Mouse (Mus musculus): ENCODE measurements around the gene Ece1. TPM values are rescaled to one million over a fixed set of nuclear protein-coding genes. Genes with fewer than 3 reads are reported as not detected.

Ece1 gene
- total and polyA plus RNA-seq, 3 experiments, result under 0.01 to 0.02 TPM; not detected in 1

- no peaks in the 10 kb centered on the region for H3K4me1 ChIP-seq (ENCODE audit: insufficient read depth, low read depth, low read length)
- H3K27me3 ChIP-seq (ENCODE audit: insufficient read depth, low read length), result peaks cover 29% of the 10 kb centered on the region; the same call in 1 of the 2 replicates
- no peak overlapping the region for H3K4me3 ChIP-seq (ENCODE audit: low read depth, low read length)
- no peaks in the 10 kb centered on the region for H3K9me3 ChIP-seq (replicated peaks)
- ATAC-seq (ENCODE audit: extremely low read depth, insufficient number of reproducible peaks, low FRiP score, poor library complexity, severe bottlenecking) (no peak), DNase-seq (ENCODE audit: low spot score) (no peak)
- TF ChIP-seq TAL1 (conservative IDR thresholded peaks at IDR 0.05; ENCODE audit: low read depth, low read length) (no peak), POLR2AphosphoS5 (IDR thresholded peaks at IDR 0.05; ENCODE audit: insufficient replicate concordance, low read depth, low read length) (no peak), CTCF (IDR thresholded peaks at IDR 0.05; ENCODE audit: low read depth, low read length) (no peak), GATA1 (IDR thresholded peaks at IDR 0.05; ENCODE audit: borderline replicate concordance, low read length) (no peak), GATA2 (IDR thresholded peaks at IDR 0.05; ENCODE audit: borderline replicate concordance, low read depth, low read length) (no peak)
- H3K36me3 ChIP-seq (replicated peaks), result no peaks in the 10 kb centered on the region
Measured at GRCm38 (mm10) chr4:137925176-137925575, 63.1 kb downstream of the Ece1 start.

GRCm38 (mm10) chr4:137926161-137926560 is 64.1 kb downstream of the Ece1 start:
- ATAC-seq (ENCODE audit: extremely low read depth, insufficient number of reproducible peaks, low FRiP score, poor library complexity, severe bottlenecking), result no peak
- H3K4me1 ChIP-seq (ENCODE audit: insufficient read depth, low read depth, low read length), result no peaks in the 10 kb centered on the region
- no peak for DNase-seq (ENCODE audit: low spot score)
- no peaks in the 10 kb centered on the region for H3K36me3 ChIP-seq (replicated peaks)
- H3K27me3 ChIP-seq (ENCODE audit: insufficient read depth, low read length), result peaks cover 28% of the 10 kb centered on the region; the same call in 1 of the 2 replicates
- TF ChIP-seq TAL1 (conservative IDR thresholded peaks at IDR 0.05; ENCODE audit: low read depth, low read length) (no peak), GATA1 (IDR thresholded peaks at IDR 0.05; ENCODE audit: borderline replicate concordance, low read length) (no peak), GATA2 (IDR thresholded peaks at IDR 0.05; ENCODE audit: borderline replicate concordance, low read depth, low read length) (no peak), POLR2AphosphoS5 (IDR thresholded peaks at IDR 0.05; ENCODE audit: insufficient replicate concordance, low read depth, low read length) (no peak), CTCF (IDR thresholded peaks at IDR 0.05; ENCODE audit: low read depth, low read length) (no peak)
- H3K9me3 ChIP-seq (replicated peaks), result no peaks in the 10 kb centered on the region
- H3K4me3 ChIP-seq (ENCODE audit: low read depth, low read length), result no peak overlapping the region

- Histone ChIP-seq H3K36me3 (replicated peaks) (no peaks in the 10 kb centered on the region), H3K9me3 (replicated peaks) (no peaks in the 10 kb centered on the region), H3K4me3 (ENCODE audit: low read depth, low read length) (no peak overlapping the region), H3K27me3 (ENCODE audit: insufficient read depth, low read length) (peaks cover 28% of the 10 kb centered on the region), H3K4me1 (ENCODE audit: insufficient read depth, low read depth, low read length) (no peaks in the 10 kb centered on the region)
- TF ChIP-seq TAL1 (conservative IDR thresholded peaks at IDR 0.05; ENCODE audit: low read depth, low read length) (no peak), POLR2AphosphoS5 (IDR thresholded peaks at IDR 0.05; ENCODE audit: insufficient replicate concordance, low read depth, low read length) (no peak), CTCF (IDR thresholded peaks at IDR 0.05; ENCODE audit: low read depth, low read length) (no peak), GATA1 (IDR thresholded peaks at IDR 0.05; ENCODE audit: borderline replicate concordance, low read length) (no peak), GATA2 (IDR thresholded peaks at IDR 0.05; ENCODE audit: borderline replicate concordance, low read depth, low read length) (no peak)
- DNase-seq (ENCODE audit: low spot score), result no peak
- no peak for ATAC-seq (ENCODE audit: extremely low read depth, insufficient number of reproducible peaks, low FRiP score, poor library complexity, severe bottlenecking)
Measured at GRCm38 (mm10) chr4:137927136-137927535, 65.1 kb downstream of the Ece1 start.

GRCm38 (mm10) chr4:137927741-137928535 is 65.9 kb downstream of the Ece1 start:
- ATAC-seq (ENCODE audit: extremely low read depth, insufficient number of reproducible peaks, low FRiP score, poor library complexity, severe bottlenecking) (no peak), DNase-seq (ENCODE audit: low spot score) (no peak)
- no peak overlapping the region for H3K4me3 ChIP-seq (ENCODE audit: low read depth, low read length)
- H3K9me3 ChIP-seq (replicated peaks), result no peaks in the 10 kb centered on the region
- H3K27me3 ChIP-seq (ENCODE audit: insufficient read depth, low read length), result peaks cover 29% of the 10 kb centered on the region
- TF ChIP-seq GATA1 (IDR thresholded peaks at IDR 0.05; ENCODE audit: borderline replicate concordance, low read length), result no peak
- no peak for TF ChIP-seq TAL1 (conservative IDR thresholded peaks at IDR 0.05; ENCODE audit: low read depth, low read length)
- TF ChIP-seq CTCF (IDR thresholded peaks at IDR 0.05; ENCODE audit: low read depth, low read length), result no peak
- TF ChIP-seq GATA2 (IDR thresholded peaks at IDR 0.05; ENCODE audit: borderline replicate concordance, low read depth, low read length), result no peak
- H3K4me1 ChIP-seq (ENCODE audit: insufficient read depth, low read depth, low read length), result no peaks in the 10 kb centered on the region
- H3K36me3 ChIP-seq (replicated peaks), result no peaks in the 10 kb centered on the region

- DNase-seq (ENCODE audit: low spot score), result no peak
Measured at GRCm38 (mm10) chr4:137928813-137929212, 66.8 kb downstream of the Ece1 start.

GRCm38 (mm10) chr4:137929341-137930016 is 67.4 kb downstream of the Ece1 start:
- Histone ChIP-seq H3K36me3 (replicated peaks) (no peaks in the 10 kb centered on the region), H3K27me3 (ENCODE audit: insufficient read depth, low read length) (peaks cover 23% of the 10 kb centered on the region), H3K9me3 (replicated peaks) (no peaks in the 10 kb centered on the region), H3K4me1 (ENCODE audit: insufficient read depth, low read depth, low read length) (no peaks in the 10 kb centered on the region), H3K4me3 (ENCODE audit: low read depth, low read length) (no peak overlapping the region)
- no peak for TF ChIP-seq TAL1 (conservative IDR thresholded peaks at IDR 0.05; ENCODE audit: low read depth, low read length)
- TF ChIP-seq POLR2AphosphoS5 (IDR thresholded peaks at IDR 0.05; ENCODE audit: insufficient replicate concordance, low read depth, low read length), result no peak
- DNase-seq (ENCODE audit: low spot score) (no peak), ATAC-seq (ENCODE audit: extremely low read depth, insufficient number of reproducible peaks, low FRiP score, poor library complexity, severe bottlenecking) (no peak)

More at GRCm38 (mm10) chr4:137928813-137929212, 66.8 kb downstream of the Ece1 start:
- no peaks in the 10 kb centered on the region for H3K9me3 ChIP-seq (replicated peaks)
- H3K27me3 ChIP-seq (ENCODE audit: insufficient read depth, low read length), result peaks cover 23% of the 10 kb centered on the region
- H3K4me3 ChIP-seq (ENCODE audit: low read depth, low read length), result no peak overlapping the region
- TF ChIP-seq CTCF (IDR thresholded peaks at IDR 0.05; ENCODE audit: low read depth, low read length) (no peak), GATA1 (IDR thresholded peaks at IDR 0.05; ENCODE audit: borderline replicate concordance, low read length) (no peak), GATA2 (IDR thresholded peaks at IDR 0.05; ENCODE audit: borderline replicate concordance, low read depth, low read length) (no peak), POLR2AphosphoS5 (IDR thresholded peaks at IDR 0.05; ENCODE audit: insufficient replicate concordance, low read depth, low read length) (no peak), TAL1 (conservative IDR thresholded peaks at IDR 0.05; ENCODE audit: low read depth, low read length) (no peak)
- H3K36me3 ChIP-seq (replicated peaks), result no peaks in the 10 kb centered on the region
- ATAC-seq (ENCODE audit: extremely low read depth, insufficient number of reproducible peaks, low FRiP score, poor library complexity, severe bottlenecking), result no peak
- H3K4me1 ChIP-seq (ENCODE audit: insufficient read depth, low read depth, low read length), result no peaks in the 10 kb centered on the region

All from G1E (cell line).